Mouse (Mus musculus): ENCODE results near the gene Disp2.

- TF ChIP-seq GATA1 (IDR thresholded peaks at IDR 0.05; ENCODE audit: borderline replicate concordance, low read length) (peak; percentile 57; the same call in 2 of the 3 replicates), FLI1 (IDR thresholded peaks at IDR 0.05; ENCODE audit: low read length) (peak; percentile 50; the same call in 1 of the 2 replicates)
These were observed 23.4 kb upstream of the Disp2 start for GRCm38 (mm10) chr2:118756103-118756502.

All from megakaryocyte, embryonic 14.5 days (primary cell).